Mouse (Mus musculus) brain, embryonic 18.5 days (tissue): ENCODE data around the gene Tppp3.

Source experiments
- DNase-seq: peaks from one replicate; pipeline ENCODE4 v3.0.0-alpha.2; 2012; ENCODE audit warnings: low read depth, low spot score

Gene Tppp3

GRCm38 (mm10) chr8:105467396-105467985 lies 3.8 kb downstream of the Tppp3 start:
- DNase-seq: no peak

- no peak for DNase-seq
Observed at GRCm38 (mm10) chr8:105466700-105467291, 4.5 kb downstream of the Tppp3 start.

DNA sequence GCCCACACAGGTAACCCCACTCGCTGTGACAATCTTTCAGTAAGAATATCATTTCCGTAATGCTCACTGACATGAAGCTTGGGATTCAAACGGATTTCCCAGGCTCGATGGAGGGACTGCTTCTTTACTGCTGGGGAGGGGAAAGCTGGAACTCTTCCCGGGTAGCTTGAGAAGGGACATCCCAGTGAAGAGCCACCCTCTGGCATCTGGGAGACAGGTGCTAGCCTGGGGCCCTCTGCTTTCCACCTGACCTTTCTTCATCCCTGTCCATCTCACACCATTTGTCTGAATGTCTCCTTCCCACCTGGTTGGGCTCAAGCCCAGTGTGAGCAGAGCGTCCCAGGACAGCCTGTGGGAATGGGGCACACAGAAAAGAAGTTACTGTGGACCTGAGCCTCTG lies 5.1 kb downstream of the Tppp3 start:
- DNase-seq: no peak

DNA sequence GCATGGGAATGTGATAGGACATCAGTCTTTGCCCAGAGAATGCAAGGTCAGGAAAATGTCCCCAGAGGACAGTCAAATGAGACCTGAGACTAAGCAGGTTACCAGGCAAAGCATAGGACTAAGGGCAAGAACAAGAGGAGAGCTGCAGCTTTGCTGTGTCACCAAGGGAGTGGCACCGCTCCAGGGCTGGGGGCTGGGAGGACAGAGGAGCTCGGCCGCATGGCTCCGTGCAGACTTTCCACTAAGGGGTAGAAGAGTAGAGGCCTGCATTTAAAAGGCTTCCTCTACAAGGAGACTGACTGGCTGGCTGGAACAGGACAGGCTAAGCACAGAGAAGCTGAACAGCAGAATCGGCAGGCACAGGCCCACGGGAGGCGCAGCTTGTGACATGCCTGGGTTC lies 6.7 kb downstream of the Tppp3 start:
- no peak for DNase-seq

GRCm38 (mm10) chr8:105461085-105461803 lies 10.1 kb downstream of the Tppp3 start:
- no peak for DNase-seq

DNA sequence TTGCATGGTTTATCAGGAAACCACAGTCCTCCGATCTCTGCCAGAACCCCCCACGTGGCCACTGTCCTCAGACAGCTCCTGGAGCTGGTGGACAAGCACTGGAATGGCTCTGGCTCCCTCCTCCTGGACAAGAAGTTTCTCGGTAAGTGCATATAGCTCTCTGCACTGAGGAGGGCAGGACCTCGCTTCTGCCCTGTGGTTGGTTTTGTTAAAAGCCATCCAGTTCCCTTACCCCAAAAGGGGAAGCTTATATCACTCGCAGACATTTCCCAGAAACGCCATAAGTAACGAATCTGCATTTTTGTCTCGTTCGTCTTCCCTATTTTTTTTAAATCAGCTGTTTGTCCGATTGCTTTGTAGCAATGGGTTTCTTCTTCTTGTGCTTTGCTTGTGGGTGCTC lies 16.1 kb downstream of the Tppp3 start:
- no peak for DNase-seq

DNA sequence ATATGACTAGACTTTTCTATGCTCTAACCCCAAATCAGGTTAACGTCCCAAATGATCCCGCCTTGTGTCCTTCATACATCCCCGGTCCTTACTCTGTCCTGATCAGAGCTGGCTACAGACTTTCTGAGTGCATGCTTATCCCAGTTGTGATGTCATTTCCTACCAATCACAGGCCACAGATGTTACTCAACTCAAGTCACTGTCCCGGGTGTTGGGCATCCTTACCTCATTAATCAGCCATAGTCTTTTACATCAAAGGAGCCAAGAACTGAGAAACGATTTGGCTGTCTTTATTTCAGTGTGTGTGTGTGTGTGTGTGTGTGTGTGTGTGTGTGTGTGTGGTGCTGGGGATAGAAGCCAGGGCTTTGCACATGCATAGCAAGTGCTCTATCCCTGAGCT lies 17.2 kb downstream of the Tppp3 start:
- no peak for DNase-seq

DNA sequence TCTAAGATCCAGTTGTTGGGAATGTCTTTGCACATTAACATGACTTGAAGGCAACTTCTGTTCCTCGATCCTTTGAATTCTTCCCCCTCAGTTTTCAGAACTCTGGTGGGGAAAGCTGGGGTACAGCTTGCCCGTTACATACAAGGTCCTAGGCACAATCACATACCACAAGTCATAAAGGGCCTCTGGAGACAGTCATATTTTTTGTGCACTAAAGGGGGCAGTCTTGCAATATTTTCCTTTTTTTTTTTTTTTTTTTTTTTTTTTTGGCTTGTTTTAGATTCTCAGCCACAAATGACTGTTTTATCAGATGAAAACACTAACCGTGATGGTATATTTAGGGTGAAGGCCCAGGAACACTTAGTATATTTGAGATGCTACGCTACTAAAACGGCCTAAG lies 18.0 kb downstream of the Tppp3 start:
- no peak for DNase-seq

DNA sequence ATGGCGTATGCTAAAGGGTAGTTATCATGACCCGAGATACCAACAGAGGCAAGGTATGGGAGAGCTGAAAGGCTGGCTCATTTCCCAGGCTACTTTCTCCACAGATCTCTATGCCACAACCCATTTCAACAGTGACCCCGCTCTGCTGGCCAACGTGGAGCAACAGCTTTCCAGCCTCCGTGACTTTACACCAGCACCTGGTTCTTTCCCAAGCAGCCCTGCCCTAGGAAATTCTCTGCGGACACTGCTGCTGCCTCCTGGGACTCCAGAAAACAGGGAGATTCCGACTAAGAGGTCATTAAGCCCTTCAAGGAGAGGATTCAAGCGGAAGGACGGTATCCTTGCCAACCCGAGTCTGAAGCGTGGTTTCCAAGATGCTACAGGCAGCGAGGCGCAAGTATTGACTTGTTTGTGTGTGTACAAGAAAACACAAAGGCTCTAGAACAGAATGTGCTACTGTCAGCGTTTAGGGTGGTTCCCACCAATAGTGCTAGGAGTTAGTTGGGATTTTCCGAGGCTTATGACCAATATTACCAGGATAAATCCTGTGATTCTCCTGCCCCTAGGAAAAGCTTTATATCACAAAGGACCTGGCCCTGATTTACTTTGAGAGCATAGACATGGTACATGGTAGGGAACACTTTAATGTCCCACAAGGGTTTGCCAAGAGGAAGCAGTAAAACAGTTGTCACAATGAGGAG lies 19.3 kb downstream of the Tppp3 start:
- no peak for DNase-seq

GRCm38 (mm10) chr8:105450977-105451376 lies 20.3 kb downstream of the Tppp3 start:
- DNase-seq: no peak

- DNase-seq: no peak
Observed at GRCm38 (mm10) chr8:105448596-105448995, 22.7 kb downstream of the Tppp3 start.

GRCm38 (mm10) chr8:105448188-105448587 lies 23.1 kb downstream of the Tppp3 start:
- DNase-seq: no peak

DNA sequence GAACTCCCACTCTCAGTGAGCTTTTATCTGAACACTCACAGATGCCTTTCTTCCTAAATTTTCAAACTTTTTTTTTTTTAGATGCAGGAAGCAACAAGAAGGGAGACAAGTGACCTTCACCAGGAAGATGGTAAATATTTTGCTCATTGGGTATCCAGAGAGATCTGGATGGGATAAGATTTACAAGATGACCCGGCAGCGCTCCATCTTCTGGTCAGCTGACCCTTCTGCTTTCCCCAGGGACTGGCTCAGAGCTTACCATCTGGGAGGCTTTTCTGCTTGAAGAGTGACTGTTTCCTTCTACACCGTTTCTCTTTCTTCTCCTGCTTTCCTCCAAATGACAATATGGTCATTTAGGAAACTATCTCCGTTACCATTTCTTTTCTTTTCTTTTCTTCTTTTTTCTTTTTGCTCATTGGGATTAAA lies 25.2 kb downstream of the Tppp3 start:
- no peak for DNase-seq

DNA sequence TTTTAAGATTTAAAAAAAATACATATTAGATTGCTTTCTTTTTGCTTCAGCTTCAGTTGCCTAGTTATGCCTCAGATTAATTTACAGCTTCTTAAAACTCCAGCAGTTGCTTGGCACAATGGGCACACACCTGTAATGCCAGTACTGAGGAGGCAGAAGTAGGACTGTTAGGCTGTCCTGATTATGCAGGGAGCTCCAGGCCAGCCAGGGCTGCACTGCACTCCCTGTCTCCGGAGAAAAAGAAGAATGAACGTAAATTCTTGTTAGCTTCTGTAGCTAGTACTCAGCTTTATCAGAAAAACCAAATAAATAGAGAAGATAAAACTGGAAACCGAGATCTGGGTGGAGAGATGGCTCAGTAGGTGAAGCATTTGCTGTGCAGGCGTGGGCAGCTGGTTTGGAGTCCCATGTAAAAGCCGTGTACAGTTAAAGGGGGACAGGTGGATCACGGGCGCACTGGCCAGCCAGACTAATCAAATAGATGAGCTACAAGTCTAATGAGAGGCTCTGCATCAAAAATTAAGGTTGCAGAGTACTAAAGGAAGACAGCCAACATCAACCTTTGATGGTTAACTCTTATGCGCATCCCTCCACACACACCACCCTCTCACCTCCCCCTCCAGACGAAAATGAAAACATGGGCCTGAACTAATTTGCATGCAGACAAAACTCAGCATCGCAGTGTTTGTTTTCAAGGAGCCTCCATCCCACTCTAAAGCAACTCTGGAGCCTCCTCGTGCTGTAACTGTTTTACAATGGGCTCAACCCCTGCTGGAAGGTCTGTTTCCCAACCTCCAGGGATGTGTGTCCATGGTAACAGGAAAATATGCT lies 25.8 kb downstream of the Tppp3 start:
- DNase-seq: no peak

DNA sequence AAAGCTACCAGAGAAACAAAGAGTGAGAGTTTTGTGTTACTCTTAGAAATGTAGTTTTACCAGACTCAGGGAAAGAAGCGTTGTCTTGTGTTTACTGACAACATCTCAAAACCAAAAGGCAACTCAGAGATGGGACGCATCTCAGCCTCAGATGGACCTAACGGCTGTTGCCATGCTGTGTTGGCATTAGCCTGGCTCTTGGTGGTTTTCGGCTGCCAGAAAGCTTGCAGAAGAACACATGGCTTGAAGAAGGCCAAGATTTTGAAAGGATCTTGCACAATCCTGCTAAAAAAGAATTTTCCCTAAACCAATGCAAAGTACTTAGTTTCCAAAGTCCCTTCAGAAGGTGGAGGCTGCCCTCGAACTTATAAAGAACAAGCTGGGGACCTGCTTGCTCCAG lies 28.7 kb downstream of the Tppp3 start:
- DNase-seq: no peak

DNA sequence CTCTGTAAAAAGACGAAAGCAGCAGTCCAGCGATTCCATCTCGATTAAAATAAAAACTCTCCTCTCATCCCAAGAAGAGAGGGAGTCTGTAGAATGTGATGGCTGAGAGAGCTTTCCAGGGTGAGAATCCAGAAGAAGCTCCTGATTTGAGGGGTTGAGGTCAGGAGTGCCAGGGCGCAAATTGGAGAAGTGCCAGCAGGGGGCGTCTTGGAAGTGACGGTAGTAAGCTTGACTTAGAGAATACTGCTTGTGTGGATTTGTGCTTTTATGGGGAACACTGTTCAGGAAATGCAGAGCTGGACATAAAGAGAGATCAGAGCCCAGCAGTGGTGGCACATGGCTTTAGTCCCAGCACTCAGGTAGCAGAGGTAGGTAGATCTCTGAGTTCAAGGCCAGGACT lies 29.9 kb downstream of the Tppp3 start:
- no peak for DNase-seq

DNA sequence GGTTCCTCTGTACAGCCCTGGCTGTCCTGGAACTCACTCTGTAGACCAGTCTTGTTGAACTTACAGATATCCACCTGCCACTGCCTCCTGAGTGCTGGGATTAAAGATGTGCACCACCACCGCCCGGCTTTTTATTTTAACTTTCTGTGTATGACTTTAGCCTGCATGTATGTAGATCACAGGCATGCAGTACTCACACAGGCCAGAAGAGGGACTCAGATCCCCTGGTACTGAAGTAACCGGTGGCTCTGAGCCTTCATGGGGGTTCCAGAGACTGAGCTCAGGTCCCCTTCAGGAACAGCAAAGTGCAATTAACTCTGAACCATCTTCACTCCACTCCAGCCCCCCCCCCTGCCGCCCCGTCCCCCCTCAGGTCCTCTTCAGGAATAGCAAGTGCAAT lies 32.5 kb downstream of the Tppp3 start:
- DNase-seq: no peak

- DNase-seq: no peak
Observed at GRCm38 (mm10) chr8:105437078-105437748, 34.1 kb downstream of the Tppp3 start.

- DNase-seq: no peak
Observed at GRCm38 (mm10) chr8:105436218-105436617, 35.1 kb downstream of the Tppp3 start.

GRCm38 (mm10) chr8:105434136-105434535 lies 37.2 kb downstream of the Tppp3 start:
- no peak for DNase-seq

DNA sequence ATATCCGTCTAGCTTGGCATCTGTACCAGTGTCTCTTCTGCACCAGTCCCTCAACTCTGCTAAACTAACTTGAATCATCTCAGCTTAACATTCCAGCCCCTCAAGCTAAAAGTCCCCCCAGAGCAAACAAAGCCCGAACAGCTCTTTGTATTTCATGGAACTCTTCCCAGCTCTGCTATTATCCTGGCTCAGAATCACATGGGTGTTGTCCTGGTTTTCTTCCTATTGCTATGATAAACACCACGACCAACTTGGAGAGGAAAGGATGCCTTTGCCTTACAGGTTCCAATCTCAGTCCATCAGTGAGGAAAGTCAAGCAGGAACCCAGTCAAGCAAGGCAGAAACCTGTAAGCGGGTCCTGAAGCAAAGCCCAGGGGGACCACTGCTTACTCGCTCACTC lies 37.8 kb downstream of the Tppp3 start:
- DNase-seq: no peak
